Mouse (Mus musculus): ENCODE measurements around the gene Tbx5.

DNA sequence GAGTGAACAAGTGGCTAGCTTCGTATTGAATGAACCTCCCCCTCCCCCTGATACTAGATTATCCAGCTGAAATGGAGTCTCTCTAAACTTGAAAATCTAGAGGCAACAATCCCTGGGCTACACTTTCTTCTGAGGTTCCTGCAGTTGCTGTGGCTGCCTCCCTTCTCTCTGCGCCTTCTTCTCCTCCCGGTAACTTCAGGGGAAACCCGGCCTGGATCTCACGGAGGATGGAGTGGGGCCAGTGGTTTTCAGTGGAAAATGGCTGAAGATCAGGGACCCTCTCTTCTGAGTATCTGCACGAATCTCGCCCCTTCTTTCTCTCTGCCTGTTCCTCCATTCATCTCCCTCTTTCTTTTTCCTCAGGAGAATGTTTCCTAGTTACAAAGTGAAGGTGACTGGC lies 7.9 kb downstream of the Tbx5 start:
- TF ChIP-seq CTCF (IDR thresholded peaks at IDR 0.05) = no peak
- no peak for TF ChIP-seq EP300 (IDR thresholded peaks at IDR 0.05; ENCODE audit: insufficient read depth, low read depth, low read length)

Measured in heart, adult 2 months (tissue).